Mouse (Mus musculus) hindlimb bud, embryonic 11.5 days (tissue): ENCODE results near the gene Brca1.
"Not testable (repeated sequence)": the region's sequence is repeated elsewhere in the genome, so short reads cannot be mapped to it uniquely, and the experiment has no call there.

Source experiments
- DNase-seq: peaks from one replicate; pipeline ENCODE4 v3.0.0-alpha.2; 2012; ENCODE audit warnings: low read depth, low spot score; ENCODE audit errors: extremely low spot score

The Brca1 gene

DNA sequence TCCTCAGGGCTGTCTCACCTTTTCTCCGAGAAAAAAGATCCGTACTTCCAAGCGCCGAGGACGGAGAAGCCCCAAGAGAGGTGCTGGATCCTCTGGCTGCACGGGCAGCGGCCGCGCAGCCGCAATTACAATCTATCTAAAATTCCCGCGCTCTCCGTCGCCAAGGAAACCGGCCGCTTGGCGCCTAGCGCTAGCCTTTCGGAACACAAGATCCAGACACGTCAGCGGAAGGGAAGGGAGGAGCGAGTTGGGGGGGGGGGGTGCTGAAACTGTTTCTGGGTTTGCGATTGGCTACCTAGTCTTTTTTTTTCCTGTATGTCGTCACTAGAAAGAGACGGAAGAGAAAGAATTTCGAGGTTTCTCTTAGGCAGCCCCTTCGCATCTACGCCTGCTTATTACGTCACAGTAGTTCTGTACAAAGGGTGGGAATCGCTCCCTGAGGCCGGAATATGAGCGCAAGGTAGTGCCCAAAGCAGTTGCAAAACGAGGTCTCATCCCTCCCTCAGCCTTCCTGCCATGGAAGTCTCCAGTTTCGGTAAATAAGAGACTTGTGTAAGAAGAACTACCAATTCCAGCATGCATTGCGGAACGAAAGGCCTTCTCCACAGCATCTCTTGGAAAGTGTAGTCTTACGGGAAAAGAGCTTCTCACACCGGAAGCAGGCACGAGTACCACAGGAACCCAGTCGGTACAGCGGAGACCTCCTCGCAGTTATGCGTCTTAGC lies at the start of gene Brca1, which contains the start of gene Nbr1:
TSS of gene Brca1 (minus strand) at position 205 of the 725 bp plus-strand sequence.
TSS of gene Nbr1 (plus strand) at position 399 of the 725 bp plus-strand sequence.
- DNase-seq, result peak; percentile 99

DNA sequence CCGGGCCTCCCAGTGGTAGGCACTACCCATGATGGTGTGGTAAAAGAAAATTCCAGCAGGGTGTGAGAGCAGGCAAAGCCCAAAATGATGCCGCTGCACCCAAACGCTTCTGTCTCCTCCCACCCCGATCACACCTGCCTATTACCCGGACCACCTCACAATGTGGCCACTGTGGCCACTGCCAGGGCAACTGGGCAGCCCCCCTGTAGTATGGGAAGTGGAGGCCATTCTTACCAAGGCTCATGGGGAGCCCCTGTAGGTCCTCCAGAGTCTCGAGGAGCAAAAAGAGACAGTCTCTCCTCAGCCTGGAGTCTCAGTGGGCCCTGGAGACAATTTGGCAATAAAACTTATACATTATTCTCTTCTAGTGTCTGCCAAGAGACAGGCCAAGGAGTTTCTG lies 47.4 kb upstream of the Brca1 start, which contains the start of gene Gm11634:
TSS of gene Gm11634 (minus strand) at position 101 of the 400 bp plus-strand sequence.
- DNase-seq, result no peak

- no peak for DNase-seq
Measured at GRCm38 (mm10) chr11:101589989-101590624, 38.4 kb upstream of the Brca1 start.

DNA sequence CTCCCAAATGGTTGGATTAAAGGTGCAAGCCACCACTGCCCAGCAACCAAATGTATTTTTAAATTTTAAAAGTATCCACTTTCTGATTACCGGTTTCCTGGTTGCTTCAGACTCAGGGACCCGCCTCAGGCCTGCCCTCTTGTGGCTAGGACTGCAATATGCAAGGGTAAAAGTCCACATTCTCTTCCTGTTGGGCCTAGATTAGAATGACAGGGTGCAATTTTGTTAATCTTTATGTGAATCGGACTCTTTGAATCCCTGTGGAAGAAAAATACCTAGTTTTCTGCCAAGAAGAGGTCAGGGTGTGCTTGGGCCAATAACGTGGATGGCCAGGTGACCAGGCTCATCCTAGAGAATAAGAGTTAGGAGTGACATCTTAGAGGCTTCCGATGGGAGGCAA lies 37.7 kb upstream of the Brca1 start:
- peak; percentile 20 for DNase-seq

- no peak for DNase-seq
Measured at GRCm38 (mm10) chr11:101588868-101589267, 37.1 kb upstream of the Brca1 start.

GRCm38 (mm10) chr11:101587676-101588075 lies 35.9 kb upstream of the Brca1 start:
- DNase-seq, result no peak

DNA sequence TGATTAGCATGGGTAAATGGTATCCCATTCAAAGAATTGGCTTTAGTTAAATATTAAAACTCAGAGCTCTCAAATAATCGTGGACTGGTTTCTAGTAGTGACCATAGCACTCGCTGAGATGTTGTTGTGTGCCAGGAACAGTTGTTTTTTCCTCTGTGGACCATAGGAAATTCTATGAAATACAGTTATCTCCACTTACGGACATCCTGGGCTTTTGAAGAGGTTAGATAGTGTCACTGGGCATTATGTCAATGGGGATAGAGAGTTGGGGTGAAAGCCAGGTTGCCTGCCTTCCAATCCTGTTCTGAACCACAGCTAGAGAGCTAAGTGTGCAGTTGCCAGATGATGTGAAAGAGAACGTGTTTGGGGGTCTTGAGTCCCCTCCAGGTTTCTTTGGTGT lies 34.0 kb upstream of the Brca1 start:
- no peak for DNase-seq

DNA sequence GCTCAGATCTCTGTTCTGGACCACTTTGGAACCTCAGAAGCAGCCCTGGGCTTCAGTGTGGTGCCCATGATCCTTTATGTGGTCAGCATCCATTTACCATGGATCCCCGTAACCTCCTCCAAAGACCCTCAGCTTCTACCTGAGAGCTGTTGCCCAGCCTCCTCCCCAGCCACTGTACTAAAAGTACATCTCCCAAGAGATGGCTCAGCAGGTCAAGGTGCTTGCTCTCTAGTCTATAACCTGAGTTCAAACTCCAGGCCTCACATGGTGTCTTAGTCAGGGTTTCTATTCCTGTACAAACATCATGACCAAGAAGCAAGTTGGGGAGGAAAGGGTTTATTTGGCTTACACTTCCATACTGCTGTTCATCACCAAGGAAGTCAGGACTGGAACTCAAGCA lies 33.3 kb upstream of the Brca1 start:
- DNase-seq, result not testable (repeated sequence)

DNA sequence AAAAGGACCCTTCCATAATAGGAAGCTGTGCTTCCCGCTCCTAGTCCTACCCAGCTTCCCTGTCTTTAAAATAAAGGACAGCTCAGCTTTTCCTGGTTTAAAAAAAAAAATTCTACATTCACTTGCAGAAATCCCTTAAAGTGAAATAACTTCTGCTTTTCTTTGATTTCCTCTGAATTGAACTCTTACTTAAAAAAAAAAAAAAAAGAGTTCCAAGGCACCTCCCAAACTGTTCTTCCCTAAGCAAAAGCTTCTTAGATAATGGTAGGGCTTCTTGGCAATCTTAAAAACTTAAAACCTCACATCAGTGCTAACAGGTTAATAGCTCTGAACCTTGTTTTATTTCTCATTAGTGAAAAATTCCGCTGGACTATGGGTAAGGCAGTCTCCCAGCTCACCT lies 31.4 kb upstream of the Brca1 start:
- DNase-seq, result no peak

DNA sequence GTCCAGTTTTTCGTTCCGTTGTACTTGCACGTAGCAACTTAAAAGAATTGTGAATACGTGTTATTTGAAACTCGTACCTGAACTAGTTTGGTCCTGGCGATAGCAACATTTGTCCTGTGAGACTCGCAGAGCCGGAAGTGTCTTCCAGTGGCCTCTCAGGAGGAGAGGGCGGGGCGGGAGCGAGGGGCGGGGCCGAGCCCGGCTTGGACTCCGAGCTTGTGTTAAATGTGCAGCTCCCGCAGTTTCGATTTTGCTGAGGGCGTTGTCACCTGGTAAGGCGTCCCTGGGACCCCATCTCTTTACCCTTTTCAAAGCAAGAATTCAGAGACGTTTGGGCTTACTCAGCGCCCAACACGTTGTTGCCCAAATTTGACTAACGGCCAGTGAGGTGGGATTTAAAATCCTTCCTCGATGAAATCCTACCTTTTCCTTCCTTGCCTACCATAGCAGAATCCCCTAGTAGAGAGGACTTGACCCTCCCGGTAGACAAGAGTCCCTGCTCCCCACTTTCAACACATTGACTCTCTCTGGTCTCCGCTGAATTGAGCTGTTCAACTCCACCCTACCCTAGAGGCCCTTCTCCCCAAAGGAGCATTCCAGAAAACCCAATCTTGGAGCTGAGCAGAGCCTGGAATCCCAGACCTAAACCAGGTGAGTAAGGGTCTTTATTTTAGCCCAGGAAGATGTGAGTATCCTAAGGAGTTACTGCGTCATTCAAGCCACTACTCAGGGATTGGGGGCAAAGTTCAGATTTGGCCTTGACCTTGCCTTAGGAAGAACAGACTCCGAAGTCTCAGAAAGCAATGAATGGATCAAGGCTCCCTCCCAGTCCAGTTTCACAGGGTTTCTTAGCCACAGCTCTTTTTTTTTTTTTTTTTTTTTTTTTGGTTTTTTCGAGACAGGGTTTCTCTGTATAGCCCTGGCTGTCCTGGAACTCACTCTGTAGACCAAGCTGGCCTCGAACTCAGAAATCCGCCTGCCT lies 30.6 kb upstream of the Brca1 start, which contains the start of gene Tmem106a:
TSS of gene Tmem106a (plus strand) at position 189 of the 982 bp plus-strand sequence.
- DNase-seq, result no peak

- DNase-seq, result no peak
Measured at GRCm38 (mm10) chr11:101581081-101581764, 29.5 kb upstream of the Brca1 start.

DNA sequence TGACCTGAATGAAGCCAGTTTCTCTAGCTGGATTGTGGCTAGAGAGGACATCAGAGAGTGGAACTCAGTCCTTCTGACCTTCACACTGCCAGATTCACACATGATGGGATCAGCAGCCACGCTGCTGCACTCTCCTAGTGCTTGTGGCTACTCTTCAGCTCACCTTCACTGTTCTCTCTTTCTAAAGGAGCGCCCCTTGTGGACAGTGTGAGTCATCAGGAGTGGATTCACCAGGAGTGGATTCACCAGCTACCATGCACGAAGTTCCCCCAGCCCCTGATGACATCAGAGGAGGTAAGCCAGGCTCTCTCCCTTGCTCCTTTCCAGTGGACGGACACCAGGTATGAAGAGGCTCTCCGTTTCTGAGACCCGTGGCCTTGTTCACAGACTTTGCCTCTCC lies 24.4 kb upstream of the Brca1 start:
- no peak for DNase-seq

- DNase-seq, result no peak
Measured at GRCm38 (mm10) chr11:101568421-101568820, 16.7 kb upstream of the Brca1 start.

GRCm38 (mm10) chr11:101562391-101562790 lies 10.6 kb upstream of the Brca1 start:
- DNase-seq, result no peak

GRCm38 (mm10) chr11:101556954-101557353 lies 5.2 kb upstream of the Brca1 start:
- DNase-seq, result no peak

DNA sequence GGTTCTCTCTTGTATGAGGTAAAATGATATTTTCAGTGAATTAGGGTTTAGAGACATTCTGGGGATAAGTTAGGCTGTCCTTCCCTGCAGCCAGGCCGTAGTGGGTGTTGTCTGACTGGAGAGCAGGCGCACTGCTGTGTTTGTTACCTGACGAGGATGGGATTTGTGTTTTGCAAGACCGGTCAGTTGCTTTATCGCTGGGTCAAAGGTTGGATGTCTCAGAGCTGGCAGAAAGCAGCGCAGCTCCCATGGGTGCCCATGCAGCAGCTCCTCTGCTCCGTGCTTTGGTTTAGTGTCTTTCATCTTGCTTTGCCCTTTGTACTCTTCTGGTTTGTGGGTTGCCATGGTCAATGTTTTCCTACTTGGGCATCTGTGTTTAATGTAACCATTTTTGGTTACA lies 4.8 kb upstream of the Brca1 start:
- DNase-seq, result no peak

GRCm38 (mm10) chr11:101553354-101553930 lies 1.7 kb upstream of the Brca1 start:
- no peak for DNase-seq

- DNase-seq, result peak; percentile 97
Measured at GRCm38 (mm10) chr11:101552476-101553300, 933 bp upstream of the Brca1 start.

DNA sequence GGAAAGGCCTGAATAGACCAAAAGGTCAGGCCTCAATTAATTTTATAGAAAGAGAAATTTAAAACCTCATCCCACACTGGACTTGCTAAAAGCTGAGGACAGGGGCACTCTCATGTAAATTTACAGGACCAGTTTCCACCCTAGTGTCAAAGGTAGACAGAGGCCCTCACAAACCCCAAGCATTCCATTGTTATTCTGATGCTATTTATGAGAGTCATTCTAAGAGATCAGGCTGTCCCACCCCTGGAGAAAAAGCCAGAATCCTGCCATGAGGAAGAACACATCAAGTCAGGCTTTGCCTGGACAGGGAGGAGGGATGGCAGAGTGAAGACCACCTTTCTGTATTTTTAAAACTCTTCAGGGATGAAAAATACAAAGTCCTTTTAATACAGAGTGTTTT lies 3.2 kb downstream of the Brca1 start:
- DNase-seq, result no peak
